Mouse (Mus musculus) thymus, adult 2 months (tissue): ENCODE data around the gene A730049H05Rik. TPM values are rescaled to one million over a fixed set of nuclear protein-coding genes. Genes with fewer than 3 reads are reported as not detected.

Experiments used
- DNase-seq: peaks from one replicate; pipeline ENCODE4 v3.0.0; 2021
- H3K27ac ChIP-seq: fragments of 200-500 bp; 2 replicates; pipeline ENCODE4 v1.5.1; 2012; ENCODE audit warnings: low read length, control low read depth; ENCODE audit not compliant: control insufficient read depth, insufficient read depth
- H3K27me3 ChIP-seq: fragments of 200-500 bp; 2 replicates; pipeline ENCODE4 v1.6.1; 2012; ENCODE audit warnings: mild to moderate bottlenecking, low read length, moderate library complexity, mixed read lengths; ENCODE audit not compliant: control insufficient read depth, insufficient read depth
- H3K36me3 ChIP-seq: fragments of 200-500 bp; 2 replicates; pipeline ENCODE4 v1.6.1; 2012; ENCODE audit warnings: mild to moderate bottlenecking, low read length, moderate library complexity; ENCODE audit not compliant: control insufficient read depth, insufficient read depth
- H3K4me1 ChIP-seq: fragments of 200-500 bp; replicated peaks from 2 replicates; pipeline ENCODE4 v1.6.1; 2012; ENCODE audit warnings: low read length; ENCODE audit not compliant: control insufficient read depth, insufficient read depth
- H3K4me3 ChIP-seq: fragments of 200-500 bp; 2 replicates; pipeline ENCODE4 v1.5.1; 2012; ENCODE audit warnings: mild to moderate bottlenecking, low read length, control low read depth, moderate library complexity; ENCODE audit not compliant: control insufficient read depth, insufficient read depth
- CTCF ChIP-seq: fragments of 200-500 bp; IDR thresholded peaks from 2 replicates; pipeline ENCODE4 v1.5.1; 2012; ENCODE audit warnings: mild to moderate bottlenecking, control low read depth, low read length, moderate library complexity, borderline replicate concordance; ENCODE audit not compliant: control insufficient read depth, poor library complexity, insufficient read depth; ENCODE audit errors: extremely low read depth
- POLR2A ChIP-seq: fragments of 200-500 bp; IDR thresholded peaks from 2 replicates; pipeline ENCODE4 v1.6.1; 2012; ENCODE audit warnings: mild to moderate bottlenecking, low read length, control low read depth, moderate library complexity; ENCODE audit not compliant: control insufficient read depth, poor library complexity, insufficient read depth; ENCODE audit errors: extremely low read depth
- WGBS: fragments of 180-500 bp; shearing (Covaris S2); methylation state at CpG from one replicate; pipeline ENCODE4 v1.1.7; 2018; 5-methylcytosine and 5-hydroxymethylcytosine counted together
- polyA plus RNA-seq: library from polyadenylated mRNA; depleted of rRNA; stranded (reverse); fragments of >200 nt; gene quantifications from 2 replicates; pipeline ENCODE4 v1.2.3, GENCODE M21; 2012

Gene A730049H05Rik
- polyA plus RNA-seq, 1 experiment = 0.07 TPM

DNA sequence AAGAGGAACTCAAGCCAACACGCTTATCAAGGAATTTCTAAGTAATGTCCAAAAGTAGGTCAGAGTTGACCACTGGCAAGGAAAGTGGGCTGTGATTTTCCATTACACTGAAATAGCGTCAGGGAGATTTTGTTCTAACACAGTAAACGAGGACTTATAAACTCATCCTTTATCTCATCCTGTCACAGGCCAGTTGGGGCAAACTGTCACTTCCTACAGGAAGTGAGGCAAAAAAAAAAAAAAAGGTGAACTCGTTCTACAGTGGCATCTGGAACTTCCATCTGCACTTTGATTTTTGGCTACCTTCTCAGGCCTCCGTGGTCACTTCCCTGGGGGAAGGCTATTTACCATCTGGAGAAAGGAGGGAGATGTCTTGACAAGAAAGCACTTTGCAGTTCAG is 58.6 kb downstream of the A730049H05Rik start:
- no peaks in the 10 kb centered on the region for H3K36me3 ChIP-seq
- TF ChIP-seq POLR2A (no peak), CTCF (no peak)
- no peak overlapping the region for H3K27ac ChIP-seq
- no peak for DNase-seq
- 9% methylated on average over 5 of the region's 5 CpGs for WGBS
- no peaks in the 10 kb centered on the region for H3K4me1 ChIP-seq
- H3K27me3 ChIP-seq = no peaks in the 10 kb centered on the region
- H3K4me3 ChIP-seq = no peak overlapping the region

DNA sequence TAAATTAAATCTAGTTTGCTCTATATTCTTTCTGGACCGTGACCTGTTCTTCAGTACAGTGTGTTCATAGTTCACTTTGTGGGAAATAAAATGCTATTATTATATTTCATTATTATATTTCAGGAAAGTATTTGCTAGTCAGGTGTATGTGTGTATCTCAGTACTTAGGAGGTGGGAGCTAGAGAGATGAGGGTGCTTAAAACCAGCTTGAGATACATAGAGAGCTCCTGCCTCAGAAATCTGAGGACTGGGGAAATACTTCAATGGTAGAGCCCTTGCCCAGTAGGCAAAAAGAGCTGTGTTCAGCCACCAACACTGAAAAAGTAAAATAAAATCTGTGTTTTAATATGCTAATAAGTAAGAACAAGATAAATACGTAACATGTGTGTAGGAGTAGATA is 59.1 kb downstream of the A730049H05Rik start:
- Histone ChIP-seq H3K36me3 (no peaks in the 10 kb centered on the region), H3K27ac (no peak overlapping the region), H3K27me3 (no peaks in the 10 kb centered on the region), H3K4me1 (no peaks in the 10 kb centered on the region), H3K4me3 (no peak overlapping the region)
- WGBS = 84% methylated on average over 2 of the region's 2 CpGs
- no peak for DNase-seq
- TF ChIP-seq CTCF (no peak), POLR2A (no peak)

- H3K27me3 ChIP-seq = no peaks in the 10 kb centered on the region
- WGBS = 31% methylated on average over 5 of the region's 5 CpGs
- H3K27ac ChIP-seq = no peak overlapping the region
- H3K4me1 ChIP-seq = no peaks in the 10 kb centered on the region
- H3K36me3 ChIP-seq = no peaks in the 10 kb centered on the region
- H3K4me3 ChIP-seq = no peak overlapping the region
- TF ChIP-seq CTCF = no peak
- DNase-seq = no peak
Measured at GRCm38 (mm10) chr6:92876121-92876520, 59.8 kb downstream of the A730049H05Rik start.

GRCm38 (mm10) chr6:92877236-92877635 is 61.0 kb downstream of the A730049H05Rik start:
- no peak for DNase-seq
- Histone ChIP-seq H3K4me3 (no peak overlapping the region), H3K4me1 (no peaks in the 10 kb centered on the region), H3K27ac (no peak overlapping the region), H3K27me3 (no peaks in the 10 kb centered on the region), H3K36me3 (no peaks in the 10 kb centered on the region)
- WGBS = 97% methylated on average over 4 of the region's 4 CpGs
- TF ChIP-seq POLR2A (no peak), CTCF (no peak)

DNA sequence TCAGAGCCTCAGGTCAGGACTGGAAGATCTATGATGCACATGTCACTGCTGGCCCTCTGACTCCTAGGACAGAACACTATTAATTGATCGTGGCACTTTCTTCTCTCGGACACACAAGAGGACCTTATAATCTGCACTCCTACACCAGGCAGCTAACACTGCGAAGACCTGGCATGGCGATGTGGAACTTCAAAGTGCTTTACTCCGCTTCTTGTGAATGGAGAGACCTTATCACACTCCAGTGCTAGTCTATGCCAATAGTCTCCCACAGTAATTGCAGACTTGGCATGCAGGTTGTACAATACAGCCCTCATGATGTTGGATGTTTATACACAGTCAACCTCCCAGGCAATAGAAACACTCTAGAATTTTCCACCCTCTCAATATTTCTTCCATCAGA is 62.5 kb downstream of the A730049H05Rik start:
- H3K4me3 ChIP-seq = no peak overlapping the region
- H3K36me3 ChIP-seq = no peaks in the 10 kb centered on the region
- WGBS = 98% methylated on average over 5 of the region's 5 CpGs
- no peak for DNase-seq
- TF ChIP-seq CTCF = no peak
- no peak for TF ChIP-seq POLR2A
- no peaks in the 10 kb centered on the region for H3K4me1 ChIP-seq
- no peak overlapping the region for H3K27ac ChIP-seq
- no peaks in the 10 kb centered on the region for H3K27me3 ChIP-seq

GRCm38 (mm10) chr6:92879700-92880265 is 63.5 kb downstream of the A730049H05Rik start:
- Histone ChIP-seq H3K4me1 (no peaks in the 10 kb centered on the region), H3K36me3 (no peaks in the 10 kb centered on the region), H3K27ac (no peak overlapping the region), H3K4me3 (no peak overlapping the region), H3K27me3 (no peaks in the 10 kb centered on the region)
- DNase-seq = no peak
- TF ChIP-seq CTCF (no peak), POLR2A (no peak)
- 95% methylated on average over 14 of the region's 14 CpGs for WGBS

DNA sequence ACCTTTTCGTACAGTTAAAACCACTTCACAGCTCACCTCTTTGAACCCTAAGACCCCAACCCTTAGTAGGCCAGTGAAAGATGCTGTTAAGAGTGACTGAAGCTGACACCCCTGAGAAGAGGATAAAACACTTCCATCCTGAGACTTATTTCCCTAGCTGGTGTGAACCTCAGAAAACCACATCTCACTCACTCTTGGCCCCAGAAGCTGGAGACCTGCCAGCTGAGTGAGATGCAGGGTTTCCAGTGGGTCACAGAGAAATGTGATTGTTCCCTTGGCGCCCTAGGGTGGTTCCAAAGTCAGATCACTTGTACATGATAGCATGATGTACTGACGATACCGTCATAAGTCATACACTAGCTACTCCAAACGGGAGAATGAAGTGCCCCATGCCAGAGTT is 66.2 kb downstream of the A730049H05Rik start:
- Histone ChIP-seq H3K36me3 (no peaks in the 10 kb centered on the region), H3K27ac (no peak overlapping the region), H3K27me3 (no peaks in the 10 kb centered on the region), H3K4me1 (no peaks in the 10 kb centered on the region), H3K4me3 (no peak overlapping the region)
- 46% methylated on average over 5 of the region's 5 CpGs for WGBS
- no peak for DNase-seq
- no peak for TF ChIP-seq POLR2A
- no peak for TF ChIP-seq CTCF
